Mouse (Mus musculus): ENCODE data around the gene Siglech.
"Not testable (repeated sequence)": the region's sequence is repeated elsewhere in the genome, so short reads cannot be mapped to it uniquely, and the experiment has no call there.

Siglech gene

GRCm38 (mm10) chr7:55767926-55768325, at the start of gene Siglech:
Siglech (plus strand) TSS chr7:55768178.
- peak; percentile 76 for DNase-seq

DNA sequence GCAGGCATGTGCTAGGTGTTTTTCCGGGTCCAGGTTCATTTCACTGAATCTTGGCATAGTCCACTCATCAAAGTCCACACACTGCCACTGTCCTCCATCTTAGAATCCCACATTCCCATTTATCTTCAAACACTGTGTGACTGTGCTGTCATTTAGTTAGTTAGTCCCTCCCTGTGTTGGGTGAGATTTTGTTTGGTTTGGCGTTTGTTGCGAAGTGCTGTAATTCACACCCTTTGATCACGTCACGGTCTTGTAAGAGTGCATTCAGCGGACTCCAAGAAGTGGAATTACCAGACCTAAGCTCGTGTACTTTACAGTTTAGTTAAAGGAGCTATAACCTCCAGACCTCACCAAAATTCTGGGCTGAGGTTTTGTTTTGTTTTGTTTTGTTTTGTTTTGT, 45.3 kb upstream of the Siglech start:
- no peak for DNase-seq

- no peak for DNase-seq
Measured at GRCm38 (mm10) chr7:55728903-55729302, 39.1 kb upstream of the Siglech start.

DNA sequence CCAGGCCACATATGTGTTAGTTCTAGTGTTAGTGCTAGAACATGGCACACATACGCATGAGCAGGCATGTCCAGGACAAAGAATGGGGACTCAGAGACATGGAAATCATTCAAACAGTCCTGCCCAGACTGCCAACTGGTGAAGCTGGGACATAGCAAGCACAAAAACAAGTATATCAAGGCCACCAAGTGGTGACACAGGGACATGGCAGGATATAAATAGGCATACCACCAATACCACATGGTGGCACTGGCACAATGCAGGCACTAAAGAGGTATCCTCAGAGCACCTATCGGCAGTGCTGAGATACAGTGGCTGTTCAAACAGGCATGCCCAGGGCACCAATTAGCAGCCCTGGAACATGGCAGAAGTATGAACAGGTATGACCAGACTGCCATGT, 33.5 kb upstream of the Siglech start:
- no peak for DNase-seq

- DNase-seq: peak; percentile 73
Measured at GRCm38 (mm10) chr7:55737125-55737912, 30.7 kb upstream of the Siglech start.

DNA sequence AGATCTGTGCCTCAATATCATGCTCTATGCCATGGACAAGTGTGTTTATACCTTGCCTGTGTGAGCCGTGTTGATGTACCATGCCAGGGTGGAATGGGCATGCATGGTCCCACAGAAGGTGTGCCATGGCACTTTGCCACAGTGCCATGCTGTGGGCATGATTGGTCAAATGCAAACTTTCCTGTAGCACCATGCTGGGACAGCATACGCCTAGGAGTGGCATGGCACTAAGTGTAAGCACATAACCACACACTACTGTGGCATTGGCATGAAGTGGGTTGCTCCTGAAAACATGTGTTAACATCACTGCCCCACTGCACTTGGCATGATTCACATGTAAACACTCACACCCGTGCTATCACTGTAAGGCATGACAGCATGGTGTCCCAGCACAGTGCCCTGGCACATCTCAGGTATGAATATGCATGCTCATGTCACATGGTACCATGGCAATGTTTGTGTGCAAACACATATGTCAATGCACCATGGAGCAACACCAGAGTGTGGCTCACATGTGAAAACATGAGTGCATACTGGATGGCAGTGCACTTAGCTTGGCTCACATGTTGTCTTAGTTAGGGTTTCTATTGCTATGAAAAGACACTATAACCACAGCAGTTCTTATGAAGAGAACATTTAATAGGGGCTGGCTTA, 24.2 kb upstream of the Siglech start:
- no peak for DNase-seq

DNA sequence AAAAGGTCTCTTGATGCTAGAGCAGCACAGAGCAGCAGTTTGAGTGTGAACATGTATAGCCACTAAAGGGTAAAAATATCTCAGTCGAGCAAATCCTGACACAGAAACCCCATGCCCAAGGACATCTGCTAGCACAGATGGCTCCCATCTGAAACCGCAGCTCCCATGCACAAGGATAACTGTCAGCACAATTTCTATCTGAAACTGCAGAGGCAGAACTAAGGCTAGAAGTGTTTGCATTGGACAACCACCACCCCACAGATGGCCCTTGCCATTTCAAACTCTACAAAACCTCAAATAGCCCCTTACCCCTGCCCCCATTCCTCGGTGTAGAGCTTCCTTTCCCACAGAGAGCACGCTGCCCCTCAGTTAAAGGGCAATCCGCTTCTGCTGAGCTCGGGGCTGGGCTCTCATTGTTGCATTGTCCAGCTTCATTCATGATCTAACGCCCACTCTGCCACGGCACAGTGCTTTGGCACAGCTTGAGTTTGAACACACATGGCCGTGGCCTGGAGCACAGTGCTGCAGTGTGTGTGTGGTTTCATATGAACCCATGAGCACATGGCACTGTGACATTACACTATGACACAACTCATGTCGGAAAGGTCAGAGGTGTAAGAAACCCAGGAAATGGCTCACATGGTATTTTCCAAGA, 23.3 kb upstream of the Siglech start:
- peak; percentile 85 for DNase-seq

GRCm38 (mm10) chr7:55750841-55751240, 17.1 kb upstream of the Siglech start:
- no peak for DNase-seq

DNA sequence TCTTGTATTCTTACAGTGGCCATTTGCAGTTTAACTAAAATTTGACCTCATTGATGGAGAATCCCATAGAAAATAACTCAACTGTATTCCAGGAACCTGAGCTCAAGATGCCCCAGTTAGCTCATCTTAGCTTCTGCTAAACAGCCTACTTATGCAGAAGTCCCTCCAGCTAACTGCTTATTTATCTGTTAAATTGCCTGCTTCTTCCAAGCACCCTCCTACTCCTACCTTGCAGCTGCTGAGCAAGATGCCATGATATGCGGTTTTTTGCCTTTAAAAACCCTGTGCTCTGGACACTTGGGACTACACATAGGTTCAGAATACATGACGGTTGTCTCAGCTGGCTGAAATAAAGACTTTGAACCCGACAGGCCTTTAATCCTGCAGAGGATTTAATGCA, 8.6 kb upstream of the Siglech start:
- DNase-seq: no peak

DNA sequence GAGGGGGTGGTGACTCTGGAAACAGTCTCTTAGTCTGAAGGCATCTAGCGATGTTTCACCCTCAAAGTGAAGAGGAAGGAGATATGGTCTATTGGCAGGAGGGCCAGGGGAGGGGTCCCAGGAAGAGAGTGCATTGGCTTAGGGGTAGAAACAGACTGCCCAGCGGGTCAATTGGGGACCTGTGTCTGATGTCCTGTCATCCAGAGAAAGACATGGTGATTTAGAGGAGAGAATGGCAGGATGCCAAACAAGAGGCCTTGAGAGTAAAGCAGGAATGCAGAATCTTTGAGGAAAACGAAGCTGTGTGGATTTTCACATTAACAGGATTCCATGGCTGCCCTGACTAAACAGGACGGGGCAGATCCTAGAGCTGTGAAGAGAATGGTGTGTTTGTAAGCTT, 12.0 kb downstream of the Siglech start:
- DNase-seq: no peak

GRCm38 (mm10) chr7:55782493-55782892, 14.5 kb downstream of the Siglech start:
- DNase-seq: no peak

DNA sequence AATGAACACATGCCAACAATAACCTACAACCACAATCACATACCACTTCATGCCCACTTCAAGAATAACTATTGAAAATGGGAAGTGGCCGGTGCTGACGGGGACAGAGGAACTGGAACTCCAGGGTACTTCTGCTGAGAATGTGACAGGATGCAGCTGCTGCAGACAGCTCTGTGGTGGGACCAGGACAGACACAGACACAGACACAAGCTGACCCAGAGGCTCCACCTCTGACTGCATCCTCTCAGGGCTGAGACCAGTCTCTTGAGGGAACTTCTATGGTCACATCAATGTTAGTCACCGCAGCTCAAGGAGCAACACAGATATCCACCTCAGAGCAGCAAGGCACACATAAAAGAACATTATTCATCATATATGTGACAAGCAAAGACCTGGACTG, 16.6 kb downstream of the Siglech start:
- DNase-seq: peak; percentile 85

DNA sequence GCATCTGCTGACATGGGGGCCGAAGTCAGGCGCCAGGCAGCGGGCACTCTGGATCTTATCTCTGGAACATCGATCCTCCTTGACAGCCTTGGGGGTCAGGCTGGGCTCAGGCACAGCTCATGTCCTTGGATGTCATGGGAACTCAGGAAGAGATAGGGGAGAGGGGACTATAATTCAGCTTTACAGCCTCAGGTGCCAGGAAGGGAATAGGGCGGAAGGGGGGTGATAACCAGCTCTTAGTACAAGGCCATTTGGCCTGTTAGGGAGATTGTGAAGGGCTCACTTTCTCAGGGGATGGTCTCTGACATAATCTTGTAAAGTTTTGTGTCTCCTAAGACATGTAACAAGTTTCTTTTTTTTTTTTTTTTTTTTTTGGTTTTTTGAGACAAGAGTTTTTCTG, 22.6 kb downstream of the Siglech start:
- not testable (repeated sequence) for DNase-seq

DNA sequence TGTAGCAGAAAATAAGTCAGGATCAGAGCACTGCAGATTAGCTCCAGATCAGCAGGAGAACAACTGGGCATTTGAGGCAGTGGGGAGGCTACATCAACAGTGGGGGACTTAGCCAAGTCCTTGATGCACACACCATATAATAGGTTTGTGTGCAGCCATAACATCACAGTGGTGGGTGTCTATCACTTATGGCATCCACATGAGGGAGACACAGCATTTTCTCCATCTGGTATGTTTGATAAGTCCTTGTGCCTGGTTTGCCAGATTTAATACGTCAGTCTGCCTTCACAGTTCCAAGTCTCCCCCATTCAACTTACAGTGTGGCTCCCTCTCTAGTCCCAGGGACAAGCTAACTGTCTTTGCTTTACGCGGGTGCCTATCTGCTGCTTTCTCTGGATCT, 24.3 kb downstream of the Siglech start:
- DNase-seq: peak; percentile 60

DNA sequence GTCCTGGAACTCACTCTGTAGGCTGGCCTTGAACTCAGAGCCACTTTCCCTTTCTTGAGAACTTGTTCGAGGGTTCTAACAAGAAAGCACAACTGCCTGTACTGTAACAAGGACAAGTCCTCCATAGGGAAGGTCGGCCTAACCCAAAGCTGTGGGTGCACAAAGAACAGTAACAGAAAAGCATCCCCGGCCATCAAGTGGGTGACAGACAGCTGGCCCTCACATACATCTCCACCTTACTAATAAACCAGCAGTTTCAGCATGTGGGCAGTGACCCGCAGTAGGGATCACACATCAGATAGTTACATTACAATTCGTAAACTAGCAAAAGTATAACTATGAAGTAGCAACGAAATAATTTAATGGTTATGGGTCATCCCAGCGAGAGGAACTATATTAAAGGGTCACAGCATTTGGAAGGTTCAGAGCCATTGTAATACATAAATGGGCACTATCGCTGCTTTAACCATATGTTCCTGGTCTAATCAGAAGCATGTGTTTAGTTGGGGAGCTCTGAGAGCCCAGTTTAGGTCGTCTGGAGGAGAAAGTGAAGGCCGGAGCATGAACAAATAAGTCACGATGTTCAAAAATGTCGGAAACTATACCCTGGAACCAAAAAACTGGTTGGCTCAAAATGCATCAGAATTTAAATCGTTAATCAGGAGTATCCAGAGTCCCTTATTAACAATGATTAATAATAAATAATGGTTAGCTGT, 25.4 kb downstream of the Siglech start:
- DNase-seq: no peak

- DNase-seq: peak; percentile 98
Measured at GRCm38 (mm10) chr7:55793952-55794603, 26.1 kb downstream of the Siglech start, which contains the start of gene Tubgcp5. Tubgcp5 (plus strand) TSS chr7:55794154.

- no peak for DNase-seq
Measured at GRCm38 (mm10) chr7:55799981-55800380, 32.0 kb downstream of the Siglech start.

GRCm38 (mm10) chr7:55809967-55810366, 42.0 kb downstream of the Siglech start:
- no peak for DNase-seq

- no peak for DNase-seq
Measured at GRCm38 (mm10) chr7:55824468-55824867, 56.5 kb downstream of the Siglech start.

DNA sequence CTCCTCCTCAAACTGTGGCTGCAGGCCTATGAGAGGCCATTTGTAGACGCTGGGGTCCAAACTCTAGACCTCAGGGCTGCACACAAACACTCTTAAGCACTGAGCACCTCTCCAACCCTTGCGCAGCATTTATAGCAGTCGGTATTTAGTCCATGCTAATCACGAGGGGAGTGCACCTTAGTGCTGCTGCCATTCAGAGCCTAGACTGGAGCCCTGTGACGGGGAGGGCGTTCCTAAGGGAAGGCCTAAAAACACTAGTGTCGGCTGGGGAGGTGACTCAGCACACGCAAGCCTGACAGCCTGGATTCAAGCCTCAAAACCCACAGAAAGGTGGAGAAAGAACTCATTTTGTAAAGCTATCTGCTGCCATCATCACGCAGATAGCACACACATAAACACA, 59.6 kb downstream of the Siglech start:
- no peak for DNase-seq
